Comparison of ENCODE assay signal across 8 mouse cellular contexts in the genomic region with DNA sequence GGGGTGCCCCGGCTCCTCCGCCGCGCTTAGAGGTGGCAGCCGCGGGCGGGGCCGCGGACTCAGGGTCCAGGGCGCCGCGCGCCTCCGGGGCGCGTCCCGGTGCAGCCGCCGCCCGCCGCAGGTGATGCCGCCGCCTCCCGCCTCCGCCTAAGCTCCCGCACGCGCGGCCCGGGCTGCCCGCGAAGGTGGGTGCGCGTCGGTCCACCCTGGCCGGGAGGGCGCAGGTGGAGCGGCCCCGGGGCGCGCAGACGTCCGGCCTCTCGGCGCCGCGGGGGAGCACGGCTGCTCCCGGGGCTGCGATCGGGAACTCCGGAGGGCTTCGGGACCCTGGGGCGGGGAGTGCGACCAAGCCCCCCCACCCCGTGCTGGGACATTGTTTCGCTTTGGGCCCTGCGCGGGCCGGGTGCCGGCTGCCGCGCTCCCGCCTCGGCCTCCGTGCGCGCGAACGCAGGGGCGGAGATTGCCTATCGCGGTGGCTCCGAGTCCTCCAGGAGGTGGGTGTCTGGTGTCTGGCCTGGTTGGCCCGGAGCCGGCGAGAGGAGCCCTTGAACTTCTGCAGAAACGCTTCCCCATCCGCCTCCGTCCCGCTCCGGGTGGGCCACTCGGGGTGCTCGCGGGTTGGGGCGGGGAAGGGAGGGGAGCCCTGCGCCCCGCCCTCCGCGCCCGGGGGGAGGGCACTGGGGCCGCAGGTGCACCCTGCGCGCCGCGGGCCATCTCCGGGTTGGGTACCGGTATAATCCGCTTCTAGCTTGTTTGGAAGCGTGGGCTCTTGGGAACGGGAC. TPM values are rescaled to one million over a fixed set of nuclear protein-coding genes. Genes with fewer than 3 reads are reported as not detected.
A peak's percentile ranks its signal among the peaks of the same experiment; 100 is the strongest.
DNase-seq lines count a peak whose midpoint lies in the region.

No protein-coding gene starts in this region.

- H3K27ac ChIP-seq in hindbrain, embryonic 10.5 days: peak overlapping the region; percentile 100

- H3K36me3 ChIP-seq in hindbrain, embryonic 10.5 days: peaks cover 25% of the 10 kb centered on the region

- WGBS in hindbrain, embryonic 10.5 days: under 1% methylated on average over 101 of the region's 101 CpGs

- peak overlapping the region; percentile 94 for H3K4me3 ChIP-seq in hindbrain, embryonic 10.5 days

- H3K27me3 ChIP-seq in hindbrain, embryonic 10.5 days (ENCODE audit: insufficient read depth, poor library complexity, severe bottlenecking): peaks cover 5% of the 10 kb centered on the region; the same call in 1 of the 2 replicates

- H3K4me1 ChIP-seq in hindbrain, embryonic 10.5 days (replicated peaks): peaks cover 49% of the 10 kb centered on the region

- DNase-seq in Muller cell, postnatal 12 days (ENCODE audit: inconsistent ontology term): peak; percentile 79
- DNase-seq in cerebellum, adult 9-11 months: peak; percentile 78
- peak; percentile 38 to 68 for DNase-seq in frontal cortex, adult 2 months (ENCODE audit: extremely low spot score in 1 of 2, low spot score in 1 of 2)
- DNase-seq in hindbrain, embryonic 10.5 days (ENCODE audit: low spot score): peak; percentile 78
- peak; percentile 65 to 69 for DNase-seq in layer of hippocampus, postnatal 14 days (ENCODE audit: low spot score in 2 of 2)
- DNase-seq in lung, postnatal 10 days: peak; percentile 87
- peak; percentile 64 for DNase-seq in ovary, postnatal 10 days (ENCODE audit: low spot score)
- peak; percentile 94 for DNase-seq in thymus, postnatal 0 days (ENCODE audit: low spot score)

- H3K9me3 ChIP-seq in hindbrain, embryonic 10.5 days: no peaks in the 10 kb centered on the region

RNA-seq across cellular contexts. Expression of a gene that starts 0.5 kb away (rescaled TPM):
- polyA plus RNA-seq in frontal cortex, adult 2 months (2012; rRNA removed): 15.0 and 16.0 TPM in 2 replicates
- polyA plus RNA-seq in hindbrain, embryonic 10.5 days (2016; fragmentation: Nextera tagmentation; extraction: Ambion mirVana): 20.9 and 24.4 TPM in 2 replicates
- total RNA-seq in layer of hippocampus, postnatal 14 days (2021): 10 to 100 TPM; 53.8 to 58.3 TPM
- 11.1 and 11.3 TPM in 2 replicates for polyA plus RNA-seq in thymus, postnatal 0 days (2015; fragmentation: Nextera tagmentation; extraction: Ambion mirVana)

Comparison
In these comparisons a context has a peak if more than half of its experiments do, and no peak if none do; other contexts are left out.
1. Peak in every context shown above with its lines: DNase-seq, H3K4me3 ChIP-seq and H3K27ac ChIP-seq.